13 mouse cellular contexts compared by ENCODE assay signal in genomic region chrX:94185156-94185555, GRCm38 (mm10). TPM values are rescaled to one million over a fixed set of nuclear protein-coding genes. Genes with fewer than 3 reads are reported as not detected.
DNase-seq lines count a peak whose midpoint lies in the region; ATAC-seq and TF ChIP-seq lines count a peak whose summit lies in the region.
"Had no signal": no experiment of that assay in that cellular context is flagged by ENCODE, and none has a peak within 500 bp of the region (broad histone marks: within the 10 kb centered on the region; RNA-seq: fewer than 3 reads in every experiment).

No protein-coding gene starts in this region.

- ATAC-seq in forebrain, embryonic 13.5 days: peak; percentile 21; the same call in 1 of the 2 replicates
- no peak for ATAC-seq in forebrain, embryonic 15.5 days (replicated peaks)
- ATAC-seq in lung, postnatal 0 days: no peak; the same call in 1 of the 2 replicates
- peak; percentile 28 for ATAC-seq in activated CD4-positive, CD25-positive, alpha-beta regulatory T cell, adult 4 months
- ATAC-seq: intestine, embryonic 16.5 days had no signal

- intact Hi-C loops in gastrocnemius, postnatal 36 days (cut with DNase I): no loop called here

- H3K9me3 ChIP-seq in forebrain, embryonic 13.5 days (replicated peaks): no peaks in the 10 kb centered on the region
- H3K9me3 ChIP-seq in forebrain, embryonic 15.5 days: no peaks in the 10 kb centered on the region
- no peaks in the 10 kb centered on the region for H3K9me3 ChIP-seq in lung, postnatal 0 days (ENCODE audit: low read length)
- H3K9me3 ChIP-seq: forebrain, embryonic 12.5 days; heart, embryonic 12.5 days had no signal

- no peak overlapping the region for H3K9ac ChIP-seq in forebrain, embryonic 13.5 days
- no peak overlapping the region for H3K9ac ChIP-seq in forebrain, embryonic 15.5 days (replicated peaks)
- no peak overlapping the region for H3K9ac ChIP-seq in lung, postnatal 0 days (replicated peaks; ENCODE audit: low read depth)
- H3K9ac ChIP-seq: forebrain, embryonic 12.5 days; heart, embryonic 12.5 days had no signal

- peaks cover 24% of the 10 kb centered on the region for H3K27me3 ChIP-seq in forebrain, embryonic 13.5 days
- H3K27me3 ChIP-seq in forebrain, embryonic 15.5 days: peaks cover 11% of the 10 kb centered on the region
- no peaks in the 10 kb centered on the region for H3K27me3 ChIP-seq in lung, postnatal 0 days (replicated peaks; ENCODE audit: insufficient read depth, low read length)

- no peak for TF ChIP-seq EP300 in lung, postnatal 0 days (IDR thresholded peaks at IDR 0.05)

- DNase-seq in lung, postnatal 0 days (ENCODE audit: low spot score): peak; percentile 38
- DNase-seq in lung, postnatal 4 days: no peak
- peak; percentile 48 for DNase-seq in retina, embryonic 14.5 days (ENCODE audit: low spot score)
- no peak for DNase-seq in gastrocnemius, postnatal 36 days
- no peak for DNase-seq in urinary bladder, postnatal 4 days (ENCODE audit: low spot score in 2 of 2)
- DNase-seq: adrenal gland, postnatal 14 days had no signal

- no peak overlapping the region for H3K4me3 ChIP-seq in forebrain, embryonic 13.5 days
- H3K4me3 ChIP-seq in forebrain, embryonic 15.5 days: no peak overlapping the region
- no peak overlapping the region for H3K4me3 ChIP-seq in lung, postnatal 0 days (ENCODE audit: low read depth, low read length)
- H3K4me3 ChIP-seq: forebrain, embryonic 12.5 days; heart, embryonic 12.5 days had no signal

- H3K36me3 ChIP-seq in forebrain, embryonic 13.5 days (ENCODE audit: poor library complexity, severe bottlenecking): no peaks in the 10 kb centered on the region
- no peaks in the 10 kb centered on the region for H3K36me3 ChIP-seq in forebrain, embryonic 15.5 days
- H3K36me3 ChIP-seq in lung, postnatal 0 days (ENCODE audit: insufficient read depth, low read length): no peaks in the 10 kb centered on the region
- H3K36me3 ChIP-seq: forebrain, embryonic 12.5 days; heart, embryonic 12.5 days had no signal

- 68% methylated on average over 1 of the region's 1 CpGs for WGBS in forebrain, embryonic 13.5 days
- 65% methylated on average over 1 of the region's 1 CpGs for WGBS in forebrain, embryonic 15.5 days
- WGBS in lung, postnatal 0 days: 31% methylated on average over 1 of the region's 1 CpGs

- TF ChIP-seq CTCF in lung, postnatal 0 days (IDR thresholded peaks at IDR 0.05): peak; percentile 61

- no peaks in the 10 kb centered on the region for H3K4me1 ChIP-seq in forebrain, embryonic 13.5 days
- H3K4me1 ChIP-seq in forebrain, embryonic 15.5 days: no peaks in the 10 kb centered on the region
- no peaks in the 10 kb centered on the region for H3K4me1 ChIP-seq in lung, postnatal 0 days (ENCODE audit: insufficient read depth, low read depth, low read length)
- H3K4me1 ChIP-seq: heart, embryonic 12.5 days had no signal

- no peak overlapping the region for H3K27ac ChIP-seq in forebrain, embryonic 13.5 days
- H3K27ac ChIP-seq in forebrain, embryonic 15.5 days (replicated peaks): no peak overlapping the region
- no peak overlapping the region for H3K27ac ChIP-seq in lung, postnatal 0 days (ENCODE audit: low read length)
- H3K27ac ChIP-seq: forebrain, embryonic 12.5 days; macrophage had no signal

- H3K4me2 ChIP-seq in forebrain, embryonic 13.5 days: no peak overlapping the region
- no peak overlapping the region for H3K4me2 ChIP-seq in forebrain, embryonic 15.5 days (replicated peaks)
- no peak overlapping the region for H3K4me2 ChIP-seq in lung, postnatal 0 days (replicated peaks; ENCODE audit: low read depth, low read length)
- H3K4me2 ChIP-seq: forebrain, embryonic 12.5 days; heart, embryonic 12.5 days had no signal

RNA-seq across cellular contexts. Expression of gene Eif2s3x, which starts 27.5 kb away (rescaled TPM):
- 90.6 and 97.2 TPM in 2 replicates for polyA plus RNA-seq in forebrain, embryonic 13.5 days (2015; fragmentation: Nextera tagmentation; extraction: Ambion mirVana)
- 106 and 107 TPM in 2 replicates for polyA plus RNA-seq in forebrain, embryonic 15.5 days (2015; fragmentation: Nextera tagmentation; extraction: Ambion mirVana)
- 32.0 and 36.1 TPM in 2 replicates for polyA plus RNA-seq in lung, postnatal 0 days (2015; fragmentation: Nextera tagmentation; extraction: Ambion mirVana)
- polyA plus RNA-seq in activated CD4-positive, CD25-positive, alpha-beta regulatory T cell, adult 4 months (2017; shearing (Covaris generic)): 10 to 100 TPM; 69.3 to 77.1 TPM
- 100 to 1,000 TPM in 1 of 2 experiments, 10 to 100 TPM in 1; 78.3 to 120 TPM for total RNA-seq in gastrocnemius, postnatal 36 days (2021)

RNA-seq across cellular contexts. Expression of gene Klhl15, which starts 49.2 kb away (rescaled TPM):
- polyA plus RNA-seq in forebrain, embryonic 13.5 days (2015; fragmentation: Nextera tagmentation; extraction: Ambion mirVana): 8.9 and 9.3 TPM in 2 replicates
- 9.5 TPM in 2 replicates for polyA plus RNA-seq in forebrain, embryonic 15.5 days (2015; fragmentation: Nextera tagmentation; extraction: Ambion mirVana)
- polyA plus RNA-seq in lung, postnatal 0 days (2015; fragmentation: Nextera tagmentation; extraction: Ambion mirVana): 5.1 and 5.7 TPM in 2 replicates
- polyA plus RNA-seq in activated CD4-positive, CD25-positive, alpha-beta regulatory T cell, adult 4 months (2017; shearing (Covaris generic)): 1 to 10 TPM; 7.5 to 9.4 TPM
- 1 to 10 TPM; 4.7 to 5.7 TPM for total RNA-seq in gastrocnemius, postnatal 36 days (2021)

Comparison
In these comparisons a context has a peak if more than half of its experiments do, and no peak if none do; other contexts are left out.
1. ATAC-seq: peak in forebrain, embryonic 13.5 days (single experiment) and activated CD4-positive, CD25-positive, alpha-beta regulatory T cell, adult 4 months (single experiment); none in forebrain, embryonic 15.5 days (single experiment) and lung, postnatal 0 days (single experiment).
2. DNase-seq: peak in lung, postnatal 0 days (single experiment) and retina, embryonic 14.5 days (single experiment); none in lung, postnatal 4 days (0 of 2), gastrocnemius, postnatal 36 days (0 of 2) and urinary bladder, postnatal 4 days (0 of 2).